Mouse (Mus musculus): Measurements from ENCODE around the gene Gm5926. TPM values are rescaled to one million over a fixed set of nuclear protein-coding genes. Genes with fewer than 3 reads are reported as not detected.
"Not testable (repeated sequence)": the region's sequence is repeated elsewhere in the genome, so short reads cannot be mapped to it uniquely, and the experiment has no call there.

The Gm5926 gene
- not detected in 2 replicates for polyA plus RNA-seq (2012; rRNA removed)

- not testable (repeated sequence) for DNase-seq (ENCODE audit: extremely low spot score in 1 of 2, low spot score in 1 of 2)
Measured at GRCm38 (mm10) chrX:32650416-32650815, at the start of gene Gm5926. Gene Gm5926, plus strand, starts transcription at chrX:32650716.

- not testable (repeated sequence) for DNase-seq (ENCODE audit: extremely low spot score in 1 of 2, low spot score in 1 of 2)
Measured at GRCm38 (mm10) chrX:32601008-32601407, 49.5 kb upstream of the Gm5926 start.

GRCm38 (mm10) chrX:32601425-32601824 is 49.1 kb upstream of the Gm5926 start:
- not testable (repeated sequence) for DNase-seq (ENCODE audit: extremely low spot score in 1 of 2, low spot score in 1 of 2)

Other genes with a start within 250 kb of the Gm5926 start
- not detected in 2 replicates for gene Btbd35f1, start 90.7 kb upstream of the Gm5926 start, polyA plus RNA-seq (2012; rRNA removed)
- gene Btbd35f21, start 75.4 kb downstream of the Gm5926 start, polyA plus RNA-seq (2012; rRNA removed) = not detected in 2 replicates
- not detected in 2 replicates for gene Btbd35f30, start 243.9 kb downstream of the Gm5926 start, polyA plus RNA-seq (2012; rRNA removed)